Mouse (Mus musculus) heart, adult 2 months (tissue): ENCODE results near the gene Hs2st1.

Experiments used
- CTCF ChIP-seq: fragments of 200-600 bp; IDR thresholded peaks from 2 replicates; pipeline ENCODE4 v1.8.1; 2022; ENCODE audit warnings: antibody characterized with exemption, mild to moderate bottlenecking, moderate library complexity
- EP300 ChIP-seq: fragments of 200-500 bp; IDR thresholded peaks from 2 replicates; pipeline ENCODE4 v1.6.1; 2011; ENCODE audit warnings: low read depth, low read length, control low read depth; ENCODE audit not compliant: insufficient read depth
- POLR2A ChIP-seq: fragments of 200-500 bp; IDR thresholded peaks from 2 replicates; pipeline ENCODE4 v1.6.1; 2011; ENCODE audit warnings: mild to moderate bottlenecking, low read depth, low read length, control low read depth; ENCODE audit not compliant: insufficient read depth

- TF ChIP-seq CTCF (no peak), POLR2A (no peak), EP300 (no peak)
Observed at GRCm38 (mm10) chr3:144433039-144433438, 136.9 kb downstream of the Hs2st1 start.
